Mouse (Mus musculus) ES-E14 (cell line): ENCODE results near the gene Sc5d. TPM values are rescaled to one million over a fixed set of nuclear protein-coding genes. Genes with fewer than 3 reads are reported as not detected.

Source experiments
- DNase-seq: peaks from one replicate; pipeline ENCODE4 v3.0.0-alpha.2; 2013; ENCODE audit warnings: low read depth, low spot score
- H3K27ac ChIP-seq: 2 replicates; pipeline ENCODE4 v1.5.1; 2012; ENCODE audit warnings: low read depth, mild to moderate bottlenecking, low read length, moderate library complexity, mixed read lengths; ENCODE audit not compliant: poor library complexity, insufficient read depth, severe bottlenecking
- H3K36me3 ChIP-seq: 2 replicates; pipeline ENCODE4 v1.6.1; 2012; ENCODE audit warnings: mild to moderate bottlenecking, low read length, moderate library complexity, mixed read lengths; ENCODE audit not compliant: control insufficient read depth, poor library complexity, insufficient read depth, severe bottlenecking
- H3K4me1 ChIP-seq, 2 experiments: fragments of 150-350 bp in 1 of 2; sonication (generic) in 1 of 2; 2 replicates each; pipeline ENCODE4 v1.6.1; 2012; ENCODE audit warnings: low read length in 2 of 2, mild to moderate bottlenecking in 1 of 2, mixed read lengths in 1 of 2; ENCODE audit not compliant: control insufficient read depth in 2 of 2, insufficient read depth in 2 of 2, poor library complexity in 1 of 2
- H3K4me3 ChIP-seq, 2 experiments: fragments of 150-350 bp in 1 of 2; sonication (generic) in 1 of 2; 2 replicates each; pipeline ENCODE4 v1.5.1; 2012; ENCODE audit warnings: low read length in 2 of 2, low read depth in 1 of 2, mild to moderate bottlenecking in 1 of 2, mixed read lengths in 1 of 2; ENCODE audit not compliant: insufficient read depth in 1 of 2, poor library complexity in 1 of 2, severe bottlenecking in 1 of 2
- H3K9ac ChIP-seq: 2 replicates; pipeline ENCODE4 v1.6.1; 2012; ENCODE audit warnings: low read depth, mild to moderate bottlenecking, low read length, mixed read lengths; ENCODE audit not compliant: poor library complexity, insufficient read depth, severe bottlenecking
- H3K9me3 ChIP-seq: fragments of 150-350 bp; sonication (generic); 2 replicates; pipeline ENCODE4 v1.6.1; 2012; ENCODE audit warnings: low read depth, mild to moderate bottlenecking, low read length; ENCODE audit not compliant: control insufficient read depth, insufficient read depth
- CHD2 ChIP-seq: IDR thresholded peaks from 2 replicates; pipeline ENCODE4 v1.6.1; 2014; ENCODE audit warnings: mild to moderate bottlenecking, low read depth, low read length, inconsistent platforms
- HCFC1 ChIP-seq: IDR thresholded peaks from 2 replicates; pipeline ENCODE4 v1.6.1; 2012; ENCODE audit warnings: low read length, inconsistent platforms, borderline replicate concordance; ENCODE audit not compliant: insufficient read depth
- MAFK ChIP-seq: IDR thresholded peaks from 2 replicates; pipeline ENCODE4 v1.6.1; 2014; ENCODE audit warnings: mild to moderate bottlenecking, low read depth, low read length, inconsistent platforms; ENCODE audit not compliant: insufficient read depth
- ZC3H11A ChIP-seq: IDR thresholded peaks from 2 replicates; pipeline ENCODE4 v1.6.1; 2012; ENCODE audit warnings: low read depth, mild to moderate bottlenecking, inconsistent platforms, low read length, borderline replicate concordance
- ZNF384 ChIP-seq: IDR thresholded peaks from 2 replicates; pipeline ENCODE4 v1.6.1; 2012; ENCODE audit warnings: low read depth, low read length, inconsistent platforms
- in situ Hi-C, 2 experiments: fragments of 600-800 bp; cut with MboI; formaldehyde crosslinking; loops; one replicate each; pipeline ENCODE4 v1.15.1; 2025; ENCODE audit warnings: low sequenced_read_pairs in 2 of 2, inconsistent platforms in 1 of 2; ENCODE audit not compliant: unreplicated experiment in 2 of 2
- total RNA-seq: library from RNA; depleted of rRNA; stranded (reverse); fragments of 300-350 nt; gene quantifications from 2 replicates; pipeline ENCODE4 v1.2.3, GENCODE M21; 2012

Sc5d gene
- total RNA-seq, 1 experiment, result 33.8 TPM

- H3K4me1 ChIP-seq, result no peaks in the 10 kb centered on the region
- no peak overlapping the region for H3K4me3 ChIP-seq
- no peak for DNase-seq
- H3K9me3 ChIP-seq, result no peaks in the 10 kb centered on the region
- no peak overlapping the region for H3K9ac ChIP-seq
- TF ChIP-seq ZC3H11A (no peak), ZNF384 (no peak), HCFC1 (no peak), CHD2 (no peak), MAFK (no peak)
- H3K36me3 ChIP-seq, result no peaks in the 10 kb centered on the region
- in situ Hi-C loops, result no loop called here
- no peak overlapping the region for H3K27ac ChIP-seq
Measured at GRCm38 (mm10) chr9:42270081-42270480, 6.0 kb upstream of the Sc5d start.

GRCm38 (mm10) chr9:42268371-42268770 is 4.3 kb upstream of the Sc5d start:
- no peaks in the 10 kb centered on the region for H3K4me1 ChIP-seq
- TF ChIP-seq CHD2, result no peak
- TF ChIP-seq ZC3H11A, result no peak
- TF ChIP-seq ZNF384, result no peak
- TF ChIP-seq HCFC1, result no peak
- no peak for TF ChIP-seq MAFK
- in situ Hi-C loops, result no loop called here
- H3K36me3 ChIP-seq, result no peaks in the 10 kb centered on the region
- no peak overlapping the region for H3K27ac ChIP-seq
- H3K9ac ChIP-seq, result no peak overlapping the region
- no peak for DNase-seq
- H3K4me3 ChIP-seq, result no peak overlapping the region
- H3K9me3 ChIP-seq, result no peaks in the 10 kb centered on the region

GRCm38 (mm10) chr9:42265309-42265708 is 1.3 kb upstream of the Sc5d start:
- no peak overlapping the region for H3K27ac ChIP-seq

GRCm38 (mm10) chr9:42263709-42264111 is 346 bp downstream of the Sc5d start:
- H3K9me3 ChIP-seq, result no peaks in the 10 kb centered on the region
- TF ChIP-seq CHD2 (no peak), ZNF384 (no peak), HCFC1 (no peak), MAFK (no peak), ZC3H11A (no peak)
- no peak overlapping the region for H3K27ac ChIP-seq
- H3K4me3 ChIP-seq, result peak overlapping the region; percentile 69 to 87
- no peaks in the 10 kb centered on the region for H3K4me1 ChIP-seq
- in situ Hi-C loops, result no loop called here
- peak overlapping the region; percentile 86 for H3K9ac ChIP-seq
- H3K36me3 ChIP-seq, result peaks cover 3% of the 10 kb centered on the region
- DNase-seq, result no peak

More at GRCm38 (mm10) chr9:42265309-42265708, 1.3 kb upstream of the Sc5d start:
- no peaks in the 10 kb centered on the region for H3K4me1 ChIP-seq
- DNase-seq, result no peak
- no peak overlapping the region for H3K9ac ChIP-seq
- H3K36me3 ChIP-seq, result peaks cover 2% of the 10 kb centered on the region; the same call in 1 of the 2 replicates
- no peaks in the 10 kb centered on the region for H3K9me3 ChIP-seq
- no peak overlapping the region for H3K4me3 ChIP-seq
- in situ Hi-C loops, result no loop called here
- TF ChIP-seq MAFK (no peak), CHD2 (no peak), ZC3H11A (no peak), HCFC1 (no peak), ZNF384 (no peak)

- H3K9ac ChIP-seq, result no peak overlapping the region
- peaks cover 25% of the 10 kb centered on the region for H3K36me3 ChIP-seq
- no peak overlapping the region for H3K27ac ChIP-seq
- no peak overlapping the region for H3K4me3 ChIP-seq
- H3K9me3 ChIP-seq, result no peaks in the 10 kb centered on the region
- H3K4me1 ChIP-seq, result no peaks in the 10 kb centered on the region
- DNase-seq, result no peak
- in situ Hi-C loops, result no loop called here
- TF ChIP-seq MAFK (no peak), ZC3H11A (no peak), CHD2 (no peak), HCFC1 (no peak), ZNF384 (no peak)
Measured at GRCm38 (mm10) chr9:42260481-42260880, 3.6 kb downstream of the Sc5d start.
